Mouse (Mus musculus) embryonic fibroblast, embryonic 13.5 days (primary cell): ENCODE data around the gene Defa33.
"Not testable (repeated sequence)": the region's sequence is repeated elsewhere in the genome, so short reads cannot be mapped to it uniquely, and the experiment has no call there.

Source experiments
- CTCF ChIP-seq: IDR thresholded peaks from 2 replicates; pipeline ENCODE4 v1.5.1; 2011; ENCODE audit warnings: mild to moderate bottlenecking, control low read depth, low read length, moderate library complexity, borderline replicate concordance; ENCODE audit not compliant: insufficient read depth
- POLR2A ChIP-seq: IDR thresholded peaks from 2 replicates; pipeline ENCODE4 v1.6.1; 2011; ENCODE audit warnings: low read depth, mild to moderate bottlenecking, control low read depth, low read length, moderate library complexity

GRCm38 (mm10) chr8:21378215-21378614, 13.4 kb upstream of the Defa33 start, which contains the start of gene Defa2:
- not testable (repeated sequence) for TF ChIP-seq CTCF, POLR2A
